Mouse (Mus musculus) lung, adult 2 months (tissue): ENCODE results near the gene Supt3.

ENCODE experiments used
- CTCF ChIP-seq: fragments of 200-500 bp; IDR thresholded peaks from 2 replicates; pipeline ENCODE4 v1.5.1; 2011; ENCODE audit warnings: mild to moderate bottlenecking, low read length, control low read depth; ENCODE audit not compliant: insufficient read depth
- POLR2A ChIP-seq: fragments of 200-500 bp; IDR thresholded peaks from 2 replicates; pipeline ENCODE4 v1.6.1; 2011; ENCODE audit warnings: low read depth, mild to moderate bottlenecking, control low read depth, low read length, borderline replicate concordance; ENCODE audit errors: extremely low read depth

GRCm38 (mm10) chr17:45057780-45058179 is 280.8 kb downstream of the Supt3 start:
- TF ChIP-seq POLR2A: no peak
- no peak for TF ChIP-seq CTCF
